Mouse (Mus musculus) forebrain, embryonic 13.5 days (tissue): ENCODE data around the gene Gc. TPM values are rescaled to one million over a fixed set of nuclear protein-coding genes. Genes with fewer than 3 reads are reported as not detected.

Experiments used
- ATAC-seq: fragments of 200-750 bp; cut with Nextera tagmentation; 2 replicates; pipeline ENCODE4 v1.8.0; 2017
- H3K27ac ChIP-seq: fragments of 300-500 bp; sonication (generic); 2 replicates; pipeline ENCODE4 v1.5.1; 2015; ENCODE audit warnings: inconsistent platforms, mild to moderate bottlenecking, moderate library complexity
- H3K27me3 ChIP-seq: fragments of 300-500 bp; sonication (generic); 2 replicates; pipeline ENCODE4 v1.6.1; 2015; ENCODE audit warnings: mild to moderate bottlenecking, inconsistent platforms
- H3K36me3 ChIP-seq: fragments of 300-500 bp; sonication (generic); 2 replicates; pipeline ENCODE4 v1.6.1; 2015; ENCODE audit warnings: mild to moderate bottlenecking, inconsistent platforms; ENCODE audit not compliant: poor library complexity, severe bottlenecking
- H3K4me1 ChIP-seq: fragments of 300-500 bp; sonication (generic); 2 replicates; pipeline ENCODE4 v1.6.1; 2015; ENCODE audit warnings: inconsistent platforms
- H3K4me2 ChIP-seq: fragments of 300-500 bp; sonication (generic); 2 replicates; pipeline ENCODE4 v1.6.1; 2015; ENCODE audit warnings: inconsistent platforms, mild to moderate bottlenecking, moderate library complexity
- H3K4me3 ChIP-seq: fragments of 300-500 bp; sonication (generic); 2 replicates; pipeline ENCODE4 v1.5.1; 2015; ENCODE audit warnings: mild to moderate bottlenecking, inconsistent platforms
- H3K9ac ChIP-seq: fragments of 300-500 bp; sonication (generic); 2 replicates; pipeline ENCODE4 v1.6.1; 2015; ENCODE audit warnings: mild to moderate bottlenecking, inconsistent platforms
- H3K9me3 ChIP-seq: fragments of 300-500 bp; sonication (generic); replicated peaks from 2 replicates; pipeline ENCODE4 v1.6.1; 2016; ENCODE audit warnings: inconsistent platforms
- WGBS: fragments of 180-500 bp; shearing (Covaris S2); methylation state at CpG from one replicate; pipeline ENCODE4 v1.1.7; 2015; 5-methylcytosine and 5-hydroxymethylcytosine counted together
- polyA plus RNA-seq: library from polyadenylated mRNA; unstranded; fragments of >200 nt; fragmentation: Nextera tagmentation; extraction: Ambion mirVana; gene quantifications from 2 replicates; pipeline ENCODE4 v1.2.1, GENCODE M21; 2015

Gc gene
- polyA plus RNA-seq, 1 experiment from 2014 or later = not detected

DNA sequence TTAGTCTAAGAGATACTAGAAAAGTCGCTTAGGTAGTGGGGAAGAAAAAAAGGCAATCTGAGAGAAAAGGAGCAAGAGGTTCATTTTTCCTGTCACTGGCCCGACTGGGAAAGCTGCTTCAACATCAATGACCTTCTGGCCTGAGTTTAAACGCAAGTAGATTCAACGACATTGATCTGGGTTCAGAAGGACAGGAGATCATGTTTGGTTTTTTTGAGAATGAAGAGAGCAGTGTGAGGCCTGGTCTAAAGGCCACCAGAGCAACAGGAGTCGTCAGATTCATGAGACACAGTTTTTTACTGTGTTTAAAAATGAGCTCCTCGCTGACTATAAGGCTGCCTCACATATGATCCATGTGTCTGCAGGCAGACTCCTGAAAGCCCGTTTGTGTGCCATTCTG, 9.7 kb downstream of the Gc start:
- Histone ChIP-seq H3K4me3 (no peak overlapping the region), H3K9ac (no peak overlapping the region), H3K9me3 (no peaks in the 10 kb centered on the region), H3K27ac (no peak overlapping the region), H3K27me3 (no peaks in the 10 kb centered on the region), H3K4me1 (no peaks in the 10 kb centered on the region), H3K4me2 (no peak overlapping the region), H3K36me3 (no peaks in the 10 kb centered on the region)
- no peak for ATAC-seq
- WGBS = 78% methylated on average over 7 of the region's 7 CpGs

DNA sequence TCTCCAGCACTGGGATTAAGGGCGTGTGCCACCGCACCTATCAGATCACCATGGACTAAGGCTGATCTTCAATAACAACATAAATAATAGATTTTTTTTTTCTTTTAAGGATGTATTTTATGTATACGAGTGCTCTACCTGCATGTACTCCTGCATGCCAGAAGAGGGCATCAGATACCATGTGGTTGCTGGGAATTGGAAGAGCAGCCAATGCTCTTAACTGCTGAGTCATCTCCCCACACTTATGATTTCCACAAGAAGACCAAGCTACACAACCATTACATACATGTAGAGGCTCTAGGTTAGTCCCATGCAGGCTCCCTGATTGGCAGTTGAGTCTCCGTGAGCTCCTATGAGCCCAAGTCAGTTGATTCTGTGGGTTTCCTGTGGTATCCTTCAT, 13.3 kb downstream of the Gc start:
- no peaks in the 10 kb centered on the region for H3K36me3 ChIP-seq
- H3K9ac ChIP-seq = no peak overlapping the region
- no peaks in the 10 kb centered on the region for H3K4me1 ChIP-seq
- no peak overlapping the region for H3K4me3 ChIP-seq
- no peaks in the 10 kb centered on the region for H3K9me3 ChIP-seq
- H3K4me2 ChIP-seq = no peak overlapping the region
- whole genome bisulfite sequencing = 76% methylated on average over 4 of the region's 4 CpGs
- H3K27me3 ChIP-seq = no peaks in the 10 kb centered on the region
- no peak overlapping the region for H3K27ac ChIP-seq
- peak; percentile 65 for ATAC-seq

GRCm38 (mm10) chr5:89411536-89411935, 46.2 kb downstream of the Gc start:
- H3K4me2 ChIP-seq = no peak overlapping the region
- ATAC-seq = no peak; the same call in 1 of the 2 replicates
- no peaks in the 10 kb centered on the region for H3K36me3 ChIP-seq
- H3K4me1 ChIP-seq = no peaks in the 10 kb centered on the region
- no peak overlapping the region for H3K9ac ChIP-seq
- H3K9me3 ChIP-seq = no peaks in the 10 kb centered on the region
- no peak overlapping the region for H3K4me3 ChIP-seq
- H3K27me3 ChIP-seq = no peaks in the 10 kb centered on the region
- no peak overlapping the region for H3K27ac ChIP-seq
- 72% methylated on average over 1 of the region's 1 CpGs for WGBS

DNA sequence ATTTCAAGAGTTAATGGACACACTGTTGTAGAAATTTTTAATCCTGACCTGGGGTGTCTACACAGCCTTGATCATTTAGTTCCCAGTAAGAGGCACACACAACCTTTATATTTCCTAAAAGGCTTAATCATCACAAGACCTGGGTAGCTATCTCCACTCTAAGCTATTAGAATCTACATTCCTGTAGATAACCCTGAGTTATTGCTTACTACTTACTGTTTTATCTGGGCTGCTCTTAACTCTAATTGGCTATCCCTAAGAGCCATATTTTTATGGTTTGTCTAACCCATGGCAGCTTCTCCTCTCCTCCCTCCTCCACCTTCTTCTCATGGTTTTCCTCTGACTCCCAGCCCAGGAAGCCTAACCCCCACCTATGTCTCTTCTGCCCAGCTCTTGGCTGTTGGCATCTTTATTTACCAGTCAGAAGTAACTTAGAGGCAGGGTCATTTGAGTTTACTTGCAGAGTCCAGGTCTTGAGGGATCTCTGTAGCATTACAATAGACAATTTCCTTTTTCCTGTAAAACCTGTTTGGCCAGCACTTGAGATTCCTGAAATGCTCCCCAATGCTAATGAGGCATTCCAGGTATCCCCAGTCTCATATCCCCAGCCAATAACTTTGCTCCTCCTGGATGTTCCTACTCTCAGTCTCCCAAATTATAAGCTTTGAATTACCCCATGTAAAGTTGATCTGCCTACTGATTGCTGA, 50.2 kb downstream of the Gc start:
- Histone ChIP-seq H3K4me3 (no peak overlapping the region), H3K9ac (no peak overlapping the region), H3K27me3 (no peaks in the 10 kb centered on the region), H3K9me3 (no peaks in the 10 kb centered on the region), H3K4me1 (no peaks in the 10 kb centered on the region), H3K36me3 (no peaks in the 10 kb centered on the region), H3K27ac (no peak overlapping the region), H3K4me2 (no peak overlapping the region)
- no peak for ATAC-seq

DNA sequence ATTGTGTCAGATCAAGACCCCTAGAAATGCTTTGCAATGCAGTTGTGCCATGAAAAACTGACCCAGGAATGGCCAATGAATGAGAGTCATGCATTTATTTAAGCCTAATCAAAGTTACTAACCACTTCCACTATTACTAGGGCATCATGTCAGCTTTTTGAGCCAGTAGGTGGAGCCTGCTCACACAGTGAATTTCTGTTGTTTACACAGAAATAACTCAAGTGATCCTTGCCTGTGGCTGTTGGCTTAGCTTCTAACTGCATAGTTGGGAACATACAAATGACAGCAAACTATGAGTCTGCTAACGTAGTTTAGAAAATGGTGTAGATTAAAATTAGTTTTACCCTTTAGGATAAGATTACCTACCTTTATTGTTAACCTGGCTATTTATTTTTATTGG, 52.6 kb downstream of the Gc start:
- Histone ChIP-seq H3K4me3 (no peak overlapping the region), H3K4me1 (no peaks in the 10 kb centered on the region), H3K27ac (no peak overlapping the region), H3K36me3 (no peaks in the 10 kb centered on the region), H3K9ac (no peak overlapping the region), H3K27me3 (no peaks in the 10 kb centered on the region), H3K9me3 (no peaks in the 10 kb centered on the region), H3K4me2 (no peak overlapping the region)
- 89% methylated on average over 1 of the region's 1 CpGs for WGBS
- ATAC-seq = no peak

- Histone ChIP-seq H3K9me3 (peaks cover 6% of the 10 kb centered on the region; the same call in 1 of the 2 replicates), H3K4me3 (no peak overlapping the region), H3K4me2 (no peak overlapping the region), H3K36me3 (no peaks in the 10 kb centered on the region), H3K27me3 (no peaks in the 10 kb centered on the region), H3K4me1 (no peaks in the 10 kb centered on the region), H3K9ac (no peak overlapping the region), H3K27ac (no peak overlapping the region)
- 56% methylated on average over 1 of the region's 1 CpGs for WGBS
- ATAC-seq = no peak
Measured at GRCm38 (mm10) chr5:89390405-89390804, 67.3 kb downstream of the Gc start.

- Histone ChIP-seq H3K27ac (no peak overlapping the region), H3K4me3 (no peak overlapping the region), H3K4me2 (no peak overlapping the region), H3K9me3 (no peaks in the 10 kb centered on the region), H3K9ac (no peak overlapping the region), H3K27me3 (no peaks in the 10 kb centered on the region), H3K36me3 (no peaks in the 10 kb centered on the region), H3K4me1 (no peaks in the 10 kb centered on the region; the same call in 1 of the 2 replicates)
- WGBS = 49% methylated on average over 5 of the region's 5 CpGs
- peak; percentile 75 for ATAC-seq
Measured at GRCm38 (mm10) chr5:89384204-89384603, 73.5 kb downstream of the Gc start.

DNA sequence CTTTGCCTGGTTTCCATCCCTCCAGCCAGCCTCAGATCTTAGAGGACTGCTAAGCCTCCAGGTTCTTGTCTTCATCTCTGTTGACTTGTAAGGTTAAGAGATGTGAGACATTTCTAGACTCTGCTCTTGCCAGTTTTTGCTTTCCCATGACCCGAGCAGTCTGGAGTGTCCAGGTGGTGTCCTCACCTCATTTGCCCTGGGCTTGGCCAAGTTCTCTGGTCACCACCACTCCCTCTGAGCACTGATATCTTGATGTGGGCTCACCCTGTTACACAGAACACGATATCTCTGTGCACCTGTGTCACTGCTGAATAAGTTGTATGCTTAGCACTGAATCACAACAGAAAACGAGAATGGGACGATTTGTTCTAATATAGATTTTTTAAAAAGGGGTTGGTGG, 76.4 kb downstream of the Gc start:
- 87% methylated on average over 4 of the region's 4 CpGs for WGBS
- H3K4me2 ChIP-seq = no peak overlapping the region
- no peaks in the 10 kb centered on the region for H3K9me3 ChIP-seq
- no peak for ATAC-seq
- H3K27ac ChIP-seq = no peak overlapping the region
- H3K4me3 ChIP-seq = no peak overlapping the region
- no peak overlapping the region for H3K9ac ChIP-seq
- H3K36me3 ChIP-seq = no peaks in the 10 kb centered on the region
- H3K27me3 ChIP-seq = no peaks in the 10 kb centered on the region
- H3K4me1 ChIP-seq = no peaks in the 10 kb centered on the region; the same call in 1 of the 2 replicates

GRCm38 (mm10) chr5:89370140-89370539, 87.6 kb downstream of the Gc start:
- H3K27ac ChIP-seq = no peak overlapping the region
- no peak overlapping the region for H3K4me3 ChIP-seq
- H3K9me3 ChIP-seq = no peaks in the 10 kb centered on the region
- no peaks in the 10 kb centered on the region for H3K27me3 ChIP-seq
- H3K36me3 ChIP-seq = no peaks in the 10 kb centered on the region
- peaks cover 5% of the 10 kb centered on the region; the same call in 1 of the 2 replicates for H3K4me1 ChIP-seq
- WGBS = 36% methylated on average over 1 of the region's 1 CpGs
- H3K4me2 ChIP-seq = no peak overlapping the region
- H3K9ac ChIP-seq = no peak overlapping the region
- ATAC-seq = no peak

DNA sequence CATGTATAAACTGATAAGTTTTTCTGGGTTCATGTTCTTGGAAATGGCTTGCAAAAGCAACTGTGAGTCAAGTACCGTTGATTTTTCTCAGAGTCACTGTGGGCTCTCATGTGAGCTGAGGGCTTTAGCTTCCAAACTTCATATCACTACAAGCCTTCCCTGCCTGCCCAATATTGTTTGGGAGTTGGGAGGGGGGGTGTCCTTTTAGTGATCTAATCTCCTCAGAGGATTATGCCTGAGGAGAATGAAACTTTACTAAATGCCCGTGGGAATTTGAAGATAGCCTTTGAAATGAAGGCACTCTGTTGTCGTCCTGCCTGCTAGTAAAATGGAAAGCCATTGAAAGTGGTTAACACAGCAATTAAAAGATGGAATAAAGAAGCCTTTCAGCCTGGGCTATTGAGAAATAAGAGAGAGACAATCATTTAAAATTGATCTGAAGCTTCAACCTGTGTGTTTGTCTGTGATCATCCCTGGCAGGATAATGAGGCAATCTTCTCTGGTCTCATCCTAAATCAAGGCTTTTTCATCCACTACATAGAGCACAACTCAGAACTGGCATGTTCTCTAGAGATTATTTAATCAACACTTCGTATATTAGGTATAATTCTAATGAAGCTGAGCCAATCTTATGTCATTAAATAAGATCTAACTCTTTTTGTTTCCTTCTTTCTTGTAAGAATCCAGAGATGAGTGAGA, 89.5 kb downstream of the Gc start:
- no peak overlapping the region for H3K4me3 ChIP-seq
- ATAC-seq = no peak; the same call in 1 of the 2 replicates
- no peaks in the 10 kb centered on the region for H3K36me3 ChIP-seq
- 13% methylated on average over 4 of the region's 4 CpGs for WGBS
- H3K27ac ChIP-seq = no peak overlapping the region
- no peak overlapping the region for H3K4me2 ChIP-seq
- no peaks in the 10 kb centered on the region for H3K9me3 ChIP-seq
- no peak overlapping the region for H3K9ac ChIP-seq
- peaks cover 5% of the 10 kb centered on the region; the same call in 1 of the 2 replicates for H3K4me1 ChIP-seq
- H3K27me3 ChIP-seq = no peaks in the 10 kb centered on the region
